Mouse (Mus musculus): ENCODE results near the gene Wnt9b. TPM values are rescaled to one million over a fixed set of nuclear protein-coding genes. Genes with fewer than 3 reads are reported as not detected.

Wnt9b gene
- polyA plus RNA-seq, 2 experiments from 2014 or later, result not detected

Other genes with a start within 250 kb of the Wnt9b start
- gene Lrrc37a, start 245.2 kb downstream of the Wnt9b start, polyA plus RNA-seq (2017; shearing (Covaris generic)), result not detected
- gene Gm884, start 128.7 kb downstream of the Wnt9b start, polyA plus RNA-seq (2017; shearing (Covaris generic)), result not detected
- not detected for gene Lyzl6, start 110.9 kb downstream of the Wnt9b start, polyA plus RNA-seq (2017; shearing (Covaris generic))
- gene Rprml, start 100.3 kb downstream of the Wnt9b start, polyA plus RNA-seq (2017; shearing (Covaris generic)), result not detected
- 10 to 100 TPM; 49.9 to 56.6 TPM for gene Gosr2, start 51.9 kb downstream of the Wnt9b start, polyA plus RNA-seq (2017; shearing (Covaris generic))
- 1 to 10 TPM; 1.4 to 2.9 TPM for gene Wnt3, start 24.3 kb upstream of the Wnt9b start, polyA plus RNA-seq (2017; shearing (Covaris generic))
- gene Nsf, start 204.2 kb upstream of the Wnt9b start, polyA plus RNA-seq (2017; shearing (Covaris generic)), result 10 to 100 TPM; 47.7 to 60.0 TPM
- gene Arf2, start 216.9 kb upstream of the Wnt9b start, polyA plus RNA-seq (2017; shearing (Covaris generic)), result 10 to 100 TPM; 11.7 to 13.4 TPM